Mouse (Mus musculus) adrenal gland (tissue): ENCODE results near the gene Anapc7.

Source experiments
- intact Hi-C: fragments of 180-260 bp; cut with DNase I; formaldehyde crosslinking; loops from one replicate; pipeline ENCODE4 v1.15.1; 2025

The Anapc7 gene

GRCm38 (mm10) chr5:122402772-122403171 is 18.7 kb upstream of the Anapc7 start:
- intact Hi-C loops, result loop anchor here (5.0 kb wide), 2 partner anchors 225 to 325 kb away; no protein-coding TSS in a partner anchor

GRCm38 (mm10) chr5:122403362-122403761 is 18.1 kb upstream of the Anapc7 start:
- intact Hi-C loops, result loop anchor here (5.0 kb wide), 2 partner anchors 224 to 324 kb away; no protein-coding TSS in a partner anchor

- intact Hi-C loops, result no loop called here
Observed at GRCm38 (mm10) chr5:122405537-122405936, 16.0 kb upstream of the Anapc7 start.

- intact Hi-C loops, result no loop called here
Observed at GRCm38 (mm10) chr5:122409692-122410645, 11.5 kb upstream of the Anapc7 start.

GRCm38 (mm10) chr5:122411892-122412291 is 9.6 kb upstream of the Anapc7 start:
- intact Hi-C loops, result no loop called here

GRCm38 (mm10) chr5:122412826-122413225 is 8.7 kb upstream of the Anapc7 start:
- intact Hi-C loops, result no loop called here

GRCm38 (mm10) chr5:122414351-122414750 is 7.1 kb upstream of the Anapc7 start:
- intact Hi-C loops, result no loop called here

- intact Hi-C loops, result no loop called here
Observed at GRCm38 (mm10) chr5:122415465-122415864, 6.0 kb upstream of the Anapc7 start.

- intact Hi-C loops, result loop anchor here (5.0 kb wide), 1 partner anchor 37 kb away; no protein-coding TSS in a partner anchor
Observed at GRCm38 (mm10) chr5:122420676-122421075, 817 bp upstream of the Anapc7 start.

GRCm38 (mm10) chr5:122422071-122422964 is 825 bp downstream of the Anapc7 start:
- intact Hi-C loops, result loop anchor here (5.0 kb wide), 1 partner anchor 35 kb away; no protein-coding TSS in a partner anchor

GRCm38 (mm10) chr5:122423083-122423482 is 1.6 kb downstream of the Anapc7 start:
- intact Hi-C loops, result loop anchor here (5.0 kb wide), 1 partner anchor 34 kb away; no protein-coding TSS in a partner anchor

GRCm38 (mm10) chr5:122425550-122425949 is 4.1 kb downstream of the Anapc7 start:
- intact Hi-C loops, result no loop called here

- intact Hi-C loops, result no loop called here
Observed at GRCm38 (mm10) chr5:122430036-122430775, 8.7 kb downstream of the Anapc7 start.

GRCm38 (mm10) chr5:122431221-122431620 is 9.7 kb downstream of the Anapc7 start:
- intact Hi-C loops, result no loop called here

GRCm38 (mm10) chr5:122434541-122434940 is 13.0 kb downstream of the Anapc7 start:
- intact Hi-C loops, result no loop called here

GRCm38 (mm10) chr5:122439400-122440094 is 18.1 kb downstream of the Anapc7 start:
- intact Hi-C loops, result no loop called here

- intact Hi-C loops, result no loop called here
Observed at GRCm38 (mm10) chr5:122440095-122440630, 18.7 kb downstream of the Anapc7 start.

GRCm38 (mm10) chr5:122444492-122444891 is 23.0 kb downstream of the Anapc7 start:
- intact Hi-C loops, result no loop called here

- intact Hi-C loops, result no loop called here
Observed at GRCm38 (mm10) chr5:122445051-122445610, 23.6 kb downstream of the Anapc7 start.

GRCm38 (mm10) chr5:122447857-122448256 is 26.4 kb downstream of the Anapc7 start:
- intact Hi-C loops, result no loop called here
